Mouse (Mus musculus) adrenal gland, adult 8-10 months (tissue): ENCODE measurements at regions not wholly inside any gene's neighbourhood (a gene's known extent, or its start where the extent isn't known, plus 50 kb on each side); places are given as distances from the start of the nearest gene placed in this dataset.

ENCODE experiments used
- DNase-seq: peaks from one replicate; pipeline ENCODE4 v3.0.0; 2022

- no peak for DNase-seq
These were observed 291.0 kb downstream of the Pdcd6ip start for GRCm38 (mm10) chr9:113417106-113417505.

GRCm38 (mm10) chr9:113415511-113415931 is 292.5 kb downstream of the Pdcd6ip start:
- DNase-seq: no peak

DNA sequence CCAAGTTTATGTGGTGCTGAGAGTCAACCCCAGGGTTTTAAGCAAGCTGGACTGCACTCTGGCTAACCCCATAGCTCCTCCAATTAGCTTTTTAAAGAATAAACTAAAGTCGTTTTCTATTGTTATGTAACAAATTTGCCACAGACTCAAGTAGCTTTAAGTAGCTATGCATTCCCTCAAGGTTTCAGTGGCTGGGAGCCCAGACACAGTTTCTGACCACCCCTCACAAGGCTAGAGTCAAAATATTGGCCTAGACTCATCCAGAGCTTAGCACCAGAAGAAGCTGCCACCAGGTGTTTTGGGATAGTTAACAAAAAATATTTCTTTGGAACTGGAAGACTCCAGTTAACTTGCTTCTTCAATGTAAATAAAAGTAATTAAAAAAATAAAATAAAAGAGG is 293.4 kb downstream of the Pdcd6ip start:
- no peak for DNase-seq

DNA sequence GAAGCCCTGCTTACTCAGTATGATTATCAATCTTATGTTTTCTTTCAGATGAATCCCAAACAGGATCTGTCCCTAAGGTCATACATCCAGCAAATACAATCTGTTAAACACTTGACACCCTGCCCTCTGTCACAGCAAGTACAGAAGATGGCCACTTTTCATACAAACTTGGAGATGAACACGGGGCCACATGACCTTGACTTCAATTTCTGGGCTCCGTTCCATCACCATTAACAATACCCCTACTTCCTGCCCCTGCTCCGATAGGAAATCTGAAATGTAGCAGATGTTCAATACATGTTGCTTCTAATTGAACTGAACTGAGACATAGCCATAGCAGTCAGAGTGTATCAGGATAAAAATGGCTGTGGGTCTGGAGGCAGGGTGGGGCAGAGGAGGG is 294.2 kb downstream of the Pdcd6ip start:
- DNase-seq: no peak

DNA sequence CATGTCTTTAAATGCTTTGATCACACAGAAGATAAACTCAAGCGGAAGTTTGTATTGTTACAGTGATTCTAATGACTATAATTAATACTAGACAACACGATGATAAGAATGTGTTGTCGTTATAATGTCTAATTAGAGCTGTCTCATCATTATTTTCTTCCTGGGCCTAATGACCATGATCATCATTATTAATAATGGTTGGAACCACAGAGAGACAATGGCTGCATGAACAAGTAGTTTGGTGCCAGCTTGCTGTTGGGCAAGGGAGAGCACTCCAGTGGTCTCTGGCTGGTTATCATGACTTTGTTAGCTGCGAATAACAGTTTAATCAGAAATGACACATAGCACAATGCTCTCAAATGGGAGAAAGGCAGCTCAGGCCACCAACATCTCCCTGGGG is 296.4 kb downstream of the Pdcd6ip start:
- no peak for DNase-seq

DNA sequence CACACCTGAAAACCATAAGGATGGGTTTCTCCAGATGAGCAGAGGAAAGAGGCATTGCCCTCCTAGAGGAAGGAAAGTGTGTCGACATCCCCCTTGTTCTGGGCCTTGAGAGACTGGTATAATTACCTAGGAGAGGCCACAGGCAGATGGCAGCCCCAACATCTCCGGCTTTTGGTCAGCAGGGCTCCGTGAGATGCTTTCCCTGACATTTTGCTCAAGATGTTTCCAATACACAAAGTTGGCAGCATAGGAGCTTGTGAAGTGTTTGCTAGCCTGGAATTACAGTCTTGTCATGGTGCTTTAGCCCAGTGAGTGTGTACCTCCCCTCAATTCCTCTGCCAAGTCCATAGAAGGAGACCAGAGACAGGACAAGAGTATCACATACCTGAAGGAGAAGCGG is 299.5 kb downstream of the Pdcd6ip start:
- no peak for DNase-seq

DNA sequence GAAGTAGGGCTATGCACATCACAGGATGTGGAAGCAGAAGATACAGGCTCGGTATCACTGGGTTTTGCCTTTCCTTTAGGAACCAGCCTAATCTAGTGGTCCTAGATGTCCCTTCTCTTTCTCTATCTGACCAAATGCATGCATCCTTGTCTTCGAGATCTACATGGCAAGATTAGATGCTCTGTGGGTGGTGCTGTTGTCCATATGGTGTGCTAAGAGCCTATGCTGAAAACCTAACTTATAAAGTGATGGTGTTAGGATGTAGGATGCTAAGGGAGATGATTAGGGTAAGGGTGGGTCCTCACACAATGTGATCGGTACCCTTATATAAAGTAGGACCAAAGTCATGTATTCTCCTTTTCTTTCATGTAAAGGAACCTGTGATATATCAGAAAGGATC is 313.7 kb downstream of the Pdcd6ip start:
- DNase-seq: no peak

- DNase-seq: no peak
These were observed 320.7 kb downstream of the Pdcd6ip start for GRCm38 (mm10) chr9:113387356-113387755.

DNA sequence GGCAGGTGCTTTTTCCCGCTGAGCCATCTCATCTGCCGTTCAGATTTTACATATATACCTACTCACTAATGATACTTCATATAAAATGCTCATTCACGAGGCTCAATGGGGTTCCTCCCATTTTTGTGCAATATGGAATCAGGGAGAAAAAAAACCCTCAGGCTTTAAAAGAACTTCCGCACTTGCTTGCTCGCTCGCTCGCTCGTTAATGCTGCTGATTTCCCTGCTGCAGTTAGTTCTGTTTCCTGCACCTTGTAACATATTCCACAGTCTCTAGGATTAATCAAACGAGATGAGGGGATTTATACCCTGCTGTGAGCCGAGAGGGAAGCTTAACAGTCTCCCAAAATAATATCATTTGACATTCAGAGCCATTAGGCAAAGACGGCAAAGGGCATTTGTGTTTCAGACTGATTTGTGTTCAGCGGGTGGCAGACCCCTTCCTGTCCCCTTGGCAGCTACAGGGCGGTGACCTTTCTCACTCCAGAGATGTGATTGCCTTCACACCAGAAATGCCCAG is 326.4 kb downstream of the Pdcd6ip start:
- DNase-seq: no peak

DNA sequence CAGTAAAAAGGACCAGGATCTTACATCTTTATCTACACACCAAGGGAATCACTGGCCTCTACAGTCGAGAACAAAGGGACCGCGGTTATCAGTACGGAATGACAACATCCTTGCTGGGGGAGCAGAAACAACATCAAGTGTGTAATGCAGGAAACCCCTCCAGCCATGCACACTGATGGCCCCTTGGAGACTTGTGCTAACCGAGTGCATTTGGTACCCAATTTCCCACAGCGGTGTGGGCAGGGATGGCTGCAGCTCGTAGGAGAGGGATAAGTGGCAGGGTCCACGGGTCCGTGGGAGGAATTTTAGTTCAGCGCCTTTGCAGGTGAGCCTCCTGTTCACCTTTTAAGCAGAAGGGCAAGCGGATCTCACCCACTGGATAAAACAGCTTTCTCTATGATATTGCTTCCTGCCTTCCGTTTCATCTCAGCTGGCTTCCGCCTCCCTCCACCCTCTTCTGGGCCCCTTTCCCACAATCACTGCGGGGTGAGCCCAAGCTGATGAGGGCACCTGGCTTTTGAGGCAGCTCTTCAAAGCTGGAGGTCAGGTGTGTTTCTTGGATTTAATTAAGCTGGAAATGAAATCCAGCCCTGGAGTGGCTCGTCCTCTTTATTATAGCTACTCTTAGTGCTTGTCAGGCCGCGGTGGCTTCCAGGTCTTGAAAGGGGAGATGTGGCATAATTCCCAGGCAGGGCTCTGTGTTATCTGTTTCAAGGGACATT is 327.5 kb downstream of the Pdcd6ip start:
- no peak for DNase-seq

GRCm38 (mm10) chr9:113378525-113378924 is 329.5 kb downstream of the Pdcd6ip start:
- DNase-seq: no peak

DNA sequence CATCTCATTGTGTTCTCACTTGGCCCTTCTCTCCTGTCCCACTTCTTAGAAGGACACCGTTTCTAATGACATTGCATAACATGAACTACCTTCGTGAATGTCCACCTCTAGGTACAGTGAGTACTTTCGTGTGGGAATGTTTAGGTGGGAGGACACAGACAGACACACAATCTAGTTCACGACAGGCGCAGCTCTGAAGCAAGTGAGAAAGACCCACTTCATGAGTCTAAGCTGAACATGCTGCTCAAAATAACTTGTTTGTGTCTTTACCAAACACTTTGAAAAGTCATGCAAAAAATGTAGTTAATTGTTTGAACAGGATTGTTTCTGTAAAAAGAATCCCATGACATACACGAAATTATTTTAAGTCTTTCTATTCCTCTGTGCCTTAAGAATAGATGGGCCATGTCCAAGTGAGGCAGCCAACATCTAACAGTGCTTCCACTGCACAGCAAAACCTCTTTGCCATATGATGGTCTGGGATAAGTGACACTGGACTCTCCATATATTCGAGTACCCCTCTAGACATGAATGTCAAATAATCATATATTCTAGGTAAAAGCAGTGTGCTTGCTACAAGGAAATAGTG is 336.2 kb downstream of the Pdcd6ip start:
- DNase-seq: no peak

DNA sequence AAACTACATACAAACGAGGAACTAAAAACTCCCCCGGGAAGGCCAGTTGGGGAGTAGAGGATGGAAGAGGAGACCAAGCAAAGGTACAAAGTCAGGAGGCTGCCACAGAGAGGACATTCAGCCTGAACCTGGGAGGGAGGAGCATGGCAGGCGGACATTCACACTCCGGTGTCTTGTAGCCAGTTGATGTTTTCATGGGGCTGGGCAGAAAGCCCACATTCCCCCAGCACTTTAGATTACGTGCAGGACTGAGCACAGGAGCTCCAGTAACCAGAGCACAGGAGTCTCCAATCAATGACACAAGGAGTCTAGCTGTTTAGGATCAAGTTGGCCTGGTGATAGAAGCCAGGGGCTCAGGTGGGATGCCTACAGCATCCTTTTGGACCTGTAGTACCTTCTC is 360.1 kb downstream of the Pdcd6ip start:
- no peak for DNase-seq

DNA sequence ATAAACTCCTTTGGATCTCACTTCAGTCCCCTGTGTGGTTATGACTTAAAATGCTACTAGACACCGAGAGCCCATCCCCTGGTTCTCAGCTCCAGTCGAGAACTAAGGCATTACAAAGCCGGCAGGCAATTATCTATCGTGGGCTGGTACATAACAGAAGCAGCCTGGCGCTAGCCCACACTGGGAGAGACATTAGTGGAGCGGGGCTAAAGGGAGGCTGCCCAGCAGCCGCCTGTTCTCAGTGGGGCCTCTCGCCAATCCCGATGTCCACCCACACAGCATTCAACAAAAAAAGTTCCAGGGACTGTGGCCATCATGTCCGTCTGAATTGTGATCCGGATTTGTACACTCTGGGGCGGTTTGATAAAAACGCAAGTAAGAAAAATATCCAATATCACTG is 361.5 kb downstream of the Pdcd6ip start:
- no peak for DNase-seq

- DNase-seq: no peak
These were observed 365.9 kb downstream of the Pdcd6ip start for GRCm38 (mm10) chr9:113342131-113342530.

- DNase-seq: no peak
These were observed 367.2 kb downstream of the Pdcd6ip start for GRCm38 (mm10) chr9:113340838-113341237.

- DNase-seq: no peak
These were observed 368.0 kb downstream of the Pdcd6ip start for GRCm38 (mm10) chr9:113340036-113340435.

GRCm38 (mm10) chr9:113324489-113324888 is 383.6 kb downstream of the Pdcd6ip start:
- DNase-seq: no peak

- DNase-seq: no peak
These were observed 398.1 kb downstream of the Pdcd6ip start for GRCm38 (mm10) chr9:113309707-113310574.

DNA sequence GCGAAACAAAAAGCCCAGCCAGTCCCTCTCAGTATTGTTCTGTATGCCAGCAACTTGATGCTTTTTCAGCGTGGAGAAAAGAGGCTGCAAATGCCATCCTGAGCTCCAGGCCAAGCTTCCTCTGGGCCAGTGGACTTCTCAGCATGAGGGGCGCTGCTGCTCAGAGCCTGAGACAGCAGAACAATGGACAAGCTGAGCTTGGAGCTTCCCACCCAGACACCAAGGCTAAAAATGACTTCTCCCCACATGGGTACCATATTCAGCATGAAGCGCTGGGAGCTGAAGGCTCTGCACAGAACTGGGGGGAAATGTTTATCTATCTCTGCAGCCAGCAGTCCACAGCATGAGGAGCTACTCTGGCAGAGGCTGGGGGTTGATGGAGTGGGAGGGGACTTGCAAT is 402.3 kb downstream of the Pdcd6ip start:
- no peak for DNase-seq

DNA sequence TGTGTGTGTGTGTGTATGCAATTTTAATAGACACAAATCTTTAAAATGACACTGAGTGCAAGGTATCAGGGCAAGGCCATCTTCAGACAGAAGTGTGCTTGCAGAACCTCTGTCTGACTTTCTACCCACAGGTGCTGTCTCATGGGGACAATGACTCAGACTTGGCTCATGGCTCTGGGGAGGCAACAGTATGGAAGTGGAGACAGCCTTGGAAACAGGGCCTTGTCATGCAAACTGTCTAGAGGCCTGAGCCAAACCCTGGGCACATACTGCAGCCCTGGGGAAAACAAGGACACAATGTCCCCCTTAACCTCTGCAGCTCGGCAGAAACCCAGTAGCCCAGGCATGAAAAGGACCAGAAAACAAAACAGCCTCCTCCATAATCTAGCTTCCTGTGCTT is 405.6 kb downstream of the Pdcd6ip start:
- peak; percentile 77 for DNase-seq

DNA sequence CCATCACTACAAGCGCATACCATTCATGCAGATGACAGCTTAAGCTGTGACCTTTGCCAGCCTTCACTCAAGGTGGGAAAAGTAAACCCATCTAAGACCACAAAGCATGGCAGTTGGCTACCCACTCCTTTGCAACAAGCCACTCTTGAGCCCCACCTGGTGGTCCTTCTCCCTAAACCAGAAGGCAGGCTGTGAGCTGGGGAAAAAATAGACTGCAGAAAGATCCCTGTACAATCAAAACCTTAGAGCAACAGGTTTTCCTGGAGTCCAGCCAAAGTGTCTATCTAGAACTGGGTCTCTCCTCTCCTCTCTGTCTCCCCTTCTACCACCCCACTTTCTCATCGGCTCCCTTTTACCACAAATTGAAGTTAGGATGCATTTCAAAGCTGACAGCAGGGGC is 407.2 kb downstream of the Pdcd6ip start:
- DNase-seq: no peak

- no peak for DNase-seq
These were observed 408.2 kb downstream of the Pdcd6ip start for GRCm38 (mm10) chr9:113299900-113300299.
